Mouse (Mus musculus) hindbrain, postnatal 0 days (tissue): Measurements from ENCODE around the gene Bcat2. TPM values are rescaled to one million over a fixed set of nuclear protein-coding genes. Genes with fewer than 3 reads are reported as not detected.

Source experiments
- ATAC-seq: fragments of 200-750 bp; cut with Nextera tagmentation; 2 replicates; pipeline ENCODE4 v1.8.0; 2017; ENCODE audit warnings: mild to moderate bottlenecking, moderate TSS enrichment, moderate library complexity
- DNase-seq: peaks from one replicate; pipeline ENCODE4 v3.0.0-alpha.2; 2015; ENCODE audit warnings: low spot score
- H3K27ac ChIP-seq: fragments of 300-500 bp; sonication (generic); 2 replicates; pipeline ENCODE4 v1.5.1; 2014; ENCODE audit warnings: mild to moderate bottlenecking
- H3K27me3 ChIP-seq: fragments of 300-500 bp; sonication (generic); 2 replicates; pipeline ENCODE4 v1.6.1; 2014; ENCODE audit warnings: low read length, mixed read lengths; ENCODE audit not compliant: insufficient read depth
- H3K36me3 ChIP-seq: fragments of 300-500 bp; sonication (generic); 2 replicates; pipeline ENCODE4 v1.6.1; 2014; ENCODE audit warnings: low read length, mixed read lengths; ENCODE audit not compliant: insufficient read depth
- H3K4me1 ChIP-seq: fragments of 300-500 bp; sonication (generic); 2 replicates; pipeline ENCODE4 v1.6.1; 2014; ENCODE audit warnings: antibody characterized with exemption, low read length, mixed read lengths; ENCODE audit not compliant: insufficient read depth
- H3K4me2 ChIP-seq: fragments of 300-500 bp; sonication (generic); 2 replicates; pipeline ENCODE4 v1.6.1; 2014; ENCODE audit warnings: low read depth, mild to moderate bottlenecking, low read length, moderate library complexity, mixed read lengths
- H3K4me3 ChIP-seq: fragments of 300-500 bp; sonication (generic); 2 replicates; pipeline ENCODE4 v1.5.1; 2014; ENCODE audit warnings: low read length
- H3K9ac ChIP-seq: fragments of 300-500 bp; sonication (generic); replicated peaks from 2 replicates; pipeline ENCODE4 v1.6.1; 2014; ENCODE audit warnings: mild to moderate bottlenecking, low read length, moderate library complexity, mixed read lengths
- H3K9me3 ChIP-seq: fragments of 300-500 bp; sonication (generic); 2 replicates; pipeline ENCODE4 v1.6.1; 2016; ENCODE audit warnings: low read length, mixed read lengths
- CTCF ChIP-seq: IDR thresholded peaks from 2 replicates; pipeline ENCODE4 v1.5.1; 2016; ENCODE audit warnings: antibody characterized with exemption, control low read depth, low read depth
- WGBS: fragments of 180-500 bp; shearing (Covaris S2); extraction: QIAGEN DNeasy Blood & Tissue Kit; methylation state at CpG from one replicate; pipeline ENCODE4 v1.1.7; 2014; 5-methylcytosine and 5-hydroxymethylcytosine counted together
- polyA plus RNA-seq: library from polyadenylated mRNA; unstranded; fragments of >200 nt; fragmentation: Nextera tagmentation; extraction: Ambion mirVana; gene quantifications from 2 replicates; pipeline ENCODE4 v1.2.1, GENCODE M21; 2015
- total RNA-seq: library from RNA; depleted of rRNA; stranded (reverse); fragments of >200 nt; gene quantifications from 2 replicates; pipeline ENCODE4 v1.2.3, GENCODE M21; 2014

Bcat2 gene
- total and polyA plus RNA-seq, 2 experiments from 2014 or later = 17.8 to 19.0 TPM

- DNase-seq (no peak), ATAC-seq (no peak)
- no peak for TF ChIP-seq CTCF
- no peaks in the 10 kb centered on the region for H3K27me3 ChIP-seq
- no peaks in the 10 kb centered on the region for H3K36me3 ChIP-seq
- H3K4me2 ChIP-seq = no peak overlapping the region
- H3K4me3 ChIP-seq = no peak overlapping the region
- WGBS = 52% methylated on average over 18 of the region's 18 CpGs
- no peaks in the 10 kb centered on the region for H3K9me3 ChIP-seq
- H3K9ac ChIP-seq = no peak overlapping the region
- H3K27ac ChIP-seq = no peak overlapping the region
- H3K4me1 ChIP-seq = no peaks in the 10 kb centered on the region
These were observed 29.3 kb downstream of the Bcat2 start for GRCm38 (mm10) chr7:45598960-45599879.

GRCm38 (mm10) chr7:45605704-45606289 is 35.8 kb downstream of the Bcat2 start:
- Histone ChIP-seq H3K27ac (no peak overlapping the region), H3K36me3 (no peaks in the 10 kb centered on the region), H3K9me3 (no peaks in the 10 kb centered on the region), H3K9ac (no peak overlapping the region), H3K4me1 (no peaks in the 10 kb centered on the region), H3K27me3 (no peaks in the 10 kb centered on the region), H3K4me3 (no peak overlapping the region), H3K4me2 (no peak overlapping the region)
- 77% methylated on average over 9 of the region's 9 CpGs for WGBS
- DNase-seq (no peak), ATAC-seq (no peak)
- no peak for TF ChIP-seq CTCF

GRCm38 (mm10) chr7:45609511-45609910 is 39.6 kb downstream of the Bcat2 start:
- ATAC-seq (no peak), DNase-seq (no peak)
- no peaks in the 10 kb centered on the region for H3K9me3 ChIP-seq
- TF ChIP-seq CTCF = no peak
- no peak overlapping the region for H3K4me2 ChIP-seq
- no peaks in the 10 kb centered on the region for H3K27me3 ChIP-seq
- 79% methylated on average over 1 of the region's 1 CpGs for WGBS
- no peaks in the 10 kb centered on the region for H3K4me1 ChIP-seq
- no peak overlapping the region for H3K4me3 ChIP-seq
- H3K27ac ChIP-seq = no peak overlapping the region
- H3K9ac ChIP-seq = no peak overlapping the region
- H3K36me3 ChIP-seq = no peaks in the 10 kb centered on the region

GRCm38 (mm10) chr7:45616277-45616676 is 46.3 kb downstream of the Bcat2 start:
- DNase-seq (no peak), ATAC-seq (no peak)
- 31% methylated on average over 6 of the region's 6 CpGs for WGBS
- peaks cover 16% of the 10 kb centered on the region for H3K27me3 ChIP-seq
- H3K4me1 ChIP-seq = 0 out of 2 replicates have a peak, but pooled peaks cover 3% of the 10 kb centered on the region
- no peaks in the 10 kb centered on the region for H3K36me3 ChIP-seq
- no peak overlapping the region for H3K4me2 ChIP-seq
- no peaks in the 10 kb centered on the region for H3K9me3 ChIP-seq
- H3K9ac ChIP-seq = no peak overlapping the region
- no peak overlapping the region for H3K27ac ChIP-seq
- no peak overlapping the region for H3K4me3 ChIP-seq
- TF ChIP-seq CTCF = no peak

GRCm38 (mm10) chr7:45617042-45617695 is 47.2 kb downstream of the Bcat2 start, which contains the start of gene Fut1:
Fut1 (plus strand) TSS chr7:45617289.
- Histone ChIP-seq H3K27me3 (peaks cover 16% of the 10 kb centered on the region), H3K9me3 (no peaks in the 10 kb centered on the region), H3K4me3 (peak within 1 kb of the TSS; percentile 17), H3K27ac (no peak within 1 kb of the TSS), H3K4me1 (0 out of 2 replicates have a peak, but pooled peaks cover 3% of the 10 kb centered on the region), H3K4me2 (peak within 1 kb of the TSS; percentile 48), H3K9ac (no peak within 1 kb of the TSS), H3K36me3 (no peaks in the 10 kb centered on the region)
- 7% methylated on average over 31 of the region's 31 CpGs for WGBS
- DNase-seq (no peak), ATAC-seq (0 out of 2 replicates have a peak, but pooled peaks have one; percentile 18)
- TF ChIP-seq CTCF = no peak

GRCm38 (mm10) chr7:45618316-45618715 is 48.4 kb downstream of the Bcat2 start:
- H3K9ac ChIP-seq = no peak overlapping the region
- no peak overlapping the region for H3K4me2 ChIP-seq
- no peak overlapping the region for H3K27ac ChIP-seq
- H3K4me3 ChIP-seq = no peak overlapping the region
- 88% methylated on average over 5 of the region's 5 CpGs for WGBS
- H3K9me3 ChIP-seq = no peaks in the 10 kb centered on the region
- DNase-seq (no peak), ATAC-seq (no peak)
- 0 out of 2 replicates have a peak, but pooled peaks cover 3% of the 10 kb centered on the region for H3K4me1 ChIP-seq
- H3K36me3 ChIP-seq = no peaks in the 10 kb centered on the region
- TF ChIP-seq CTCF = no peak
- peaks cover 16% of the 10 kb centered on the region for H3K27me3 ChIP-seq
